Mouse (Mus musculus): ENCODE data around the gene Hrh2. TPM values are rescaled to one million over a fixed set of nuclear protein-coding genes. Genes with fewer than 3 reads are reported as not detected.

The Hrh2 gene
- total RNA-seq, 2 experiments from 2014 or later: 0.37 to 0.51 TPM

DNA sequence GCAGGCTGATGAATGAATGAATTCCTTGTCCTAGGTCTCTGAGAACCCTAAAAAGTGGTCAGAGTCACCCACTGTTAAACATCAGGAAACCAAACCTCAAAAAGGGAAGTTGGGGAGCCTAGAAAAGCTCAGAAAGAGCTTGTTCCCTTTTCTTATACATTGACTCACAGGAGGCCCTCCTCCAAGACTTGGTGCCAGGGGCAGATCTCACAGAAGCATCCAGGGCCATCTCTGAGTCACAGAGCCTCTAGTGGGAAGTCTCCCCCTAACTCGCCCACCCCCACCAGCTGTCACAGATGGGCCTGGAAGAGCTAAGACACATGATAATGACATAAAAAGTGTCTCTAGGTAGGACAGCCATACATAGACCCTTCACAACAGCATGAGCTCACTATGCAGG lies 26.4 kb downstream of the Hrh2 start:
- peak in 1 of 2 experiments; percentile 52 for DNase-seq

DNA sequence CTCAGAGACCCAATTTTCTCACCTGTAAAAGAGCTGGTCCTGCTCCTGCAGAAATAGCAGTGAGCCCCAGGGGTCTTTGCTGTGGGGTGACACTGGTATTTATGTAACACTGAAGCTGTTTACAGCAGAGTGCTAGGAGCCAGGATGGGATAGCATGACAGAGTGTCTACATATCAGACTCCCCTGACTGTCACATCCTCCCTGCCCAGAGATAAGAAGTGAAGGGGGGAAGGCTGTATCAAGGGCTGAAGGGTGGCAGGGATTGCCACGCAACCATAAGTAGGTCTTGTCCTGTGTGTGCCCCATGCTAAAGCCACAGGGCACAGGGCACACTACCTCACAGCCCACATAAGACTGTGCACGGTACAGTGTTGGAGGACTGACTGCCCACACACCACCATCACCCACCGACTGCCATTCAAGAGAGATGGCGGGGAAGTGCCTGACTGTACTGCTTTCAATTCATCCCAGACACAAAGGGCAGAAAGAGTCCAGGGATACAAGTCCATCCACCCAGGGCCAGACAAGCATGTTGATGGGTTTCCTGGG lies 29.8 kb downstream of the Hrh2 start:
- DNase-seq: no peak

GRCm38 (mm10) chr13:54222921-54223769 lies 31.2 kb downstream of the Hrh2 start:
- peak; percentile 36 to 64 for DNase-seq

DNA sequence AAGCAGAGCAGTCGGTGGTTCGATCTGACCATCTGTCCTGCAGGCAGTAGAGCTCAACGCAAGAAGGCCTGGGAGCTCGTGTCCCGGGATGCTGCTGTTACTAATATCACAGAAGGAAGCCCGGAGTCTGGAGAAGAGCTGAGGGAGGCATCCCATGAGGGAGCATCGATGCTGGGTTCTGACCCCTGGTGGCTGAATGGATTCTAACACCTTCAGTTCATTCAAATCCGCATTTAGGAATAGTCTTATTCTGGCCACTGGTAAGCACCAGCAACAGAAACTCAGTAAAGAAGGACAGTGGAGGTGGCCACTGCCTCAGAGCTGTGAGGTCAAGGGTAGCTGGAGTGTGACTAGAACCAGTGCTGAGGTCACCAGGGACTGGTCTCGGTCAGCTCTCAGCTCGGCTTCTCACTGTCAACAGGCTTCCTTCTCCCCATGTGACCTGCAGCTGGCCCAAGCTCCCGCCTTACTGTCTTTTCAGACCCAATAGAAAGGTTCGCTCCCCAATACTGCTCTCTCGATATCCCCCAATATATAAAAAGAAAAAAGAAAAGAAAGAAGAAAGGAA lies 36.1 kb downstream of the Hrh2 start:
- peak; percentile 71 to 82 for DNase-seq

- DNase-seq: no peak
Measured at GRCm38 (mm10) chr13:54230081-54230480, 38.2 kb downstream of the Hrh2 start.

GRCm38 (mm10) chr13:54231868-54232267 lies 39.9 kb downstream of the Hrh2 start:
- peak in 1 of 2 experiments; percentile 23 for DNase-seq

GRCm38 (mm10) chr13:54237512-54237911 lies 45.6 kb downstream of the Hrh2 start:
- no peak for DNase-seq

DNA sequence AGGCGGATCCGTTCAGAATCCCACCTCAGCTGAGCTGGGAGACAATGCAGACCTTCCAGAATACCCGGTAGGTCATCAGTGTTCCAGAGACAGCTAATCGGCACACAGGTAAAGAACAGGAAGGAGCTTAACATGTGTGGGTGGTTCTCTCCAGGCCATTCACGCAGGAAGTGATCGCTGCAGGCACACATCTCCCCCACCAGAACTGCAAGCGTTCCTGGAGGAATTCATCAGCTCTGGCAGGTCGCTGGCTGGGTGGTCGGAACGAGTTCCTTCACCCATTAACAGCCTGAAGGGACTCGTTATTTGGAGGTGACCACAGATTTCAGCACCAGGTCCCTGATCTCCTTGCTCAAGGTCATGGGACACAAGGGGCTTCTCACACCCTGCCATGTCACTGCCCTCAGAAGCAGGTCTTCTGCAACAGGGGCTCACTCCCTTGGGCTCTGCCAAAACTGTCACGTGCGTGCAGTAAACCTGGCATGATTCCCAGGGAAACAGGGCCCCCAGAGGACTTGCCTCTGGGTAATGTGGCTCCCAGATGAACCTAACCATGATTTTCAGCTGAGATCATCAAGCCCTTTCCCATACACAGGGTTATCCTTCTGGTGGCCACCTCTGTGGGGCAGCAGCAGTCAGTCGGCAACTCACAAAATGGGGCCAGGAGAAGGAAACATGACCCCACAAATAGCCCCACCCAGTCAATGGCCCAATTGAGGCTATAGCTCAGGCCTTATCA lies 46.8 kb downstream of the Hrh2 start:
- peak in 1 of 2 experiments; percentile 36 for DNase-seq

GRCm38 (mm10) chr13:54242380-54242779 lies 50.5 kb downstream of the Hrh2 start:
- DNase-seq: peak in 1 of 2 experiments; percentile 58

- DNase-seq: no peak
Measured at GRCm38 (mm10) chr13:54245204-54245603, 53.3 kb downstream of the Hrh2 start.

DNA sequence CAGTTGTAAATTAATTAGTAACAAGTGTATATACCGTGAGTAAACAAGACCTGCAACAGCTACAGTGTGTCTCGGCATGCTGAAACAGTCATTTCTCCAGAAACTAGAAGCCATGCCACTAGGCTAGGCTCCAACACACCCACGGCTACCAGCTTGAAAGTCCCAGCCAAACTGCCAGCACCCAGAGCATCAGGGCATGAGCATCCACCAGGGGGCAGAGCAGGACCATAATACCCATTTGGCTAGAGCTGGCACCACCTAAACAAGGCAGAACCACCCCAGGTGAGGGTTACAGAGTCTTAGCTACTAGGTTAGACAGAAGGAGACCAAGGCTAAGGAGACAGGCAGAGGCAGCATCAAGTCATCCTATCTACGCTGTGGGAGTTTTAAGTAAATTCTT lies 55.6 kb downstream of the Hrh2 start:
- DNase-seq: peak; percentile 63 to 89

- no peak for DNase-seq
Measured at GRCm38 (mm10) chr13:54248436-54248995, 56.6 kb downstream of the Hrh2 start.

GRCm38 (mm10) chr13:54249007-54249406 lies 57.1 kb downstream of the Hrh2 start:
- peak; percentile 60 to 69 for DNase-seq

- DNase-seq: no peak
Measured at GRCm38 (mm10) chr13:54250346-54250745, 58.4 kb downstream of the Hrh2 start.

- DNase-seq: no peak
Measured at GRCm38 (mm10) chr13:54251541-54252225, 59.8 kb downstream of the Hrh2 start.

DNA sequence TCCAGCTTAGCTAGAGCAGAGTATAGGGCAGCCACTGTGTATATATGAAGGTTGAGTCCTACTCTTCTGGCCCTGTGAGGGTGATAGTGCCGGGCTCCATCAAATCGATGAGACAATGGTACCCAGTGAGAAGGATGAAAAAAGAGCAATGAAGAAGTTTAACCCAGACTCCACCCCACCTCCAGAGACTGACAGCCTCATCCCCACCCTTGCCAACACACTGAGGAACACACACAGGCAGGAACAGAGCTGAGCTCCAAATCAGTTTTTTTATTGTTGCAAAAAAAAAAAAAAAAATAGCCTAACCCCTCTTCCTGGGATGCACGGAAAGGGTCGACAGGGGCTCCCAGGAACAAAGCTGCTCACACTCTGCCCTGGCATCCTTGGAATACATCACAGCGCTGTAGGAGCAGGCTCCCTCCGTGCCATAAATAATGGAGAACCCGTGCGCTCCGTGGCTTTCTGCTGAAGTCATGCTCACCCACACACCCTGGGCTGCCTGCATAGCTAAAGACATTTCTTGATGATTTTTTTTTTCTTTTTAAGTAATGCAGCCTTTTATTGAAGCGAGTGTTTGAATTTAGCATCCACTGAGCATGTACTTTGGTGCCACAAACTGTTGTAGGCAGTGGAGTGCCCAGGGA lies 65.8 kb downstream of the Hrh2 start:
- DNase-seq: no peak

GRCm38 (mm10) chr13:54258231-54258743 lies 66.4 kb downstream of the Hrh2 start:
- no peak for DNase-seq

DNA sequence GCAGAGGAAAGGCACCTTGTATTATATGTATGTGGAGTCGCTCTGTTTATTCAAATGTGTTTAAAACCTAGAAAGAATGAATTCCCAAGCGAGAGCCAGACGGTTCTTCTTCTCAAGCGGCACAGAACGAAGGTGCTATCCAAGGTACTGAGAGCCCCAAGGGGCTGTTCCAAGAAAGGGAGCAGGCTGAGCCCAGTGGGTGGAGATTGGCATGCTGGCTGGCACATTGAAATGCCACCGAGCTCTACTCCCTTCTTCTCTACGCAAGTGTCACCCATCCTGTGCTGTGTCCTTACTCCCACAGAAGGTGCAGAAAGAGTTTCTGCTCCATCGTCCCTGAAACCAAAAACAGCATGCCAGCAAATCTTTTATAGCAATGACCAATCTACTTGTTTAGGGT lies 68.4 kb downstream of the Hrh2 start:
- DNase-seq: no peak

DNA sequence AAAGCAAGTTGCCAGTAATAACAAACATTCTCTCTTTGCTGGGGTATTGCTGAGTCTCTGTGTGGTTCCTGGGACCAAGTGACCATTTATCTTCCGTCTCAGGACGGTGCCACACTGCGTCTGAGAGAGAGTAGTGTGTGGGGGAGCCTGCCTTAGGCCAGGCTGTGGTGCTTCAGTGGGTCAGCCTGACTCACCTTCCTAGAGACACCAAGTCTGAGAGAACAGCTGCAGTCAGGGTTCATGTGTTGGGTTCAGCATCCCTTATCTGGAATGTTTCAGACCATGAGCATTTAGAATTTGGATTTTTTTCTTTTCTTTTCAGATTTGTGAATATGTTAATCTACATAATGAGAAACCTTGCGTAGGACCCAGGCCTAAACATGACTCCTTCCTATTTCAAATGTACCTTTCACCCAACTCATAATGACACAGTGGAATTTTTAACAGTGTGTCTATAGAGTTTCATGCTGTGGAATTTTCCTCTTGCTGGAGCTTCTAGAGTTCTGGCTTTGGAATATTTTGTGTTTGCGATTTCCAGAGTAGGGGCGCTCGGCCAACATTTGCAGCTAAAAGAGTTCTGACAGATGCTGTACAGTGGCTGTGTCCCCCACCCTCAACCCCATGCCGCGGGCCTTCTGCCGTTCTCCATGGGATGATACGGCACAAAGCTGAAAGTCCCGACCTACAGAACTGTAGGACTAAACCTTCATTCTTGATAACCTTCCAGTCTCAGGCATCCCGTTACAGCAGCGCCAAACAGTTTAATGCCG lies 71.0 kb downstream of the Hrh2 start:
- DNase-seq: no peak

DNA sequence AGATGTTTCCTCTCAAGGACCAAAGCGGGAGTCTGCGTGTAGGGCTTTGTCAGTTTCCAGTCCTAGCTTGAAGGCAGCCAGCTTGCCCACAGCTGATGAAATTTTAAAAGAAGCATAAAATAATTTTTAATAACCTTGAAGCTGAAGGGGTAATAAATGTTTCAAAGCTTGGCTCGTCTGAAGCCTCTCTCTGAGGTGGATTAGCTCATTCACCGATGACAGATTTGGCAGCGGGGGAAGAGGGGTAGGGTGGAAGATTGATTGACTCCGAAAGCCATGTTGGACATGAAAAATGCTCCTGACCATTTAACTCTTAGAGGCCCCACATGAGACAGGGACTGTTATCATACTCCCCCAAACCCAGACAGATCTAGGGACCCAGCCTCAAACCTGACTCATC lies 71.7 kb downstream of the Hrh2 start:
- no peak for DNase-seq
